ENCODE assay signal across 28 mouse cellular contexts in genomic region chr17:26958880-26959279, GRCm38 (mm10). TPM values are rescaled to one million over a fixed set of nuclear protein-coding genes. Genes with fewer than 3 reads are reported as not detected.
DNase-seq lines count a peak whose midpoint lies in the region; ATAC-seq lines count a peak whose summit lies in the region.
"Had no signal": no experiment of that assay in that cellular context is flagged by ENCODE, and none has a peak within 500 bp of the region (broad histone marks: within the 10 kb centered on the region; RNA-seq: fewer than 3 reads in every experiment).

No protein-coding gene starts in this region.

- peak; percentile 73 for ATAC-seq in frontal cortex, adult (ENCODE audit: low TSS enrichment)
- no peak for ATAC-seq in liver, embryonic 15.5 days (ENCODE audit: insufficient read depth)
- ATAC-seq in midbrain, embryonic 11.5 days (ENCODE audit: low FRiP score) = no peak
- ATAC-seq: forebrain, postnatal 0 days; intestine, postnatal 0 days; lung, postnatal 0 days; midbrain, embryonic 13.5 days had no signal

- no peak for DNase-seq in frontal cortex, postnatal 14 days (ENCODE audit: low spot score in 2 of 2)
- peak; percentile 75 for DNase-seq in right cerebral cortex, adult 18-20 months
- DNase-seq in right cerebral cortex, postnatal 25 days = no peak
- DNase-seq in kidney, postnatal 36 days = no peak
- DNase-seq in midbrain, embryonic 11.5 days (ENCODE audit: low spot score, missing footprints) = no peak
- DNase-seq: adrenal gland, postnatal 14 days; cerebellum, adult 8-10 months; forebrain, postnatal 0 days; gastrocnemius, postnatal 14 days; kidney, adult 9 months; kidney, postnatal 10 days; lung, adult 18-20 months; lung, postnatal 4 days; retina, postnatal 1 day had no signal

- no peak overlapping the region for H3K4me3 ChIP-seq in liver, embryonic 15.5 days (replicated peaks)
- H3K4me3 ChIP-seq in midbrain, embryonic 11.5 days (ENCODE audit: low read depth, low read length) = no peak overlapping the region
- H3K4me3 ChIP-seq: embryonic facial prominence, embryonic 13.5 days; forebrain, embryonic 10.5 days; heart, embryonic 10.5 days; heart, embryonic 15.5 days; hindbrain, embryonic 12.5 days; limb, embryonic 13.5 days; megakaryocyte, embryonic 14.5 days; midbrain, embryonic 13.5 days; neural tube, embryonic 13.5 days; stomach, embryonic 15.5 days had no signal

- H3K27me3 ChIP-seq in liver, embryonic 15.5 days = peaks cover 2% of the 10 kb centered on the region; the same call in 1 of the 2 replicates
- no peaks in the 10 kb centered on the region for H3K27me3 ChIP-seq in midbrain, embryonic 11.5 days (ENCODE audit: control insufficient read depth, insufficient read depth, low read length)
- H3K27me3 ChIP-seq: embryonic facial prominence, embryonic 13.5 days; heart, embryonic 15.5 days; hindbrain, embryonic 12.5 days; limb, embryonic 13.5 days; midbrain, embryonic 13.5 days; neural tube, embryonic 13.5 days; stomach, embryonic 15.5 days had no signal

- 59% methylated on average over 5 of the region's 5 CpGs for WGBS in liver, embryonic 15.5 days (ENCODE audit: insufficient replicate concordance)
- WGBS in midbrain, embryonic 11.5 days = 69% methylated on average over 5 of the region's 5 CpGs

- no peaks in the 10 kb centered on the region for H3K9me3 ChIP-seq in liver, embryonic 15.5 days (replicated peaks)
- H3K9me3 ChIP-seq in midbrain, embryonic 11.5 days (ENCODE audit: control insufficient read depth, low read length) = no peaks in the 10 kb centered on the region
- H3K9me3 ChIP-seq: embryonic facial prominence, embryonic 13.5 days; forebrain, embryonic 10.5 days; heart, embryonic 10.5 days; heart, embryonic 15.5 days; hindbrain, embryonic 12.5 days; limb, embryonic 13.5 days; megakaryocyte, embryonic 14.5 days; midbrain, embryonic 13.5 days; neural tube, embryonic 13.5 days; stomach, embryonic 15.5 days had no signal

- no peaks in the 10 kb centered on the region for H3K36me3 ChIP-seq in liver, embryonic 15.5 days (replicated peaks)
- peaks cover 19% of the 10 kb centered on the region for H3K36me3 ChIP-seq in midbrain, embryonic 11.5 days (ENCODE audit: control insufficient read depth, insufficient read depth, low read length)

- H3K27ac ChIP-seq in liver, embryonic 15.5 days (replicated peaks) = peak overlapping the region; percentile 16; the same call in 1 of the 2 replicates
- no peak overlapping the region for H3K27ac ChIP-seq in midbrain, embryonic 11.5 days (ENCODE audit: low read depth, low read length)
- H3K27ac ChIP-seq: embryonic facial prominence, embryonic 13.5 days; forebrain, embryonic 10.5 days; heart, embryonic 10.5 days; heart, embryonic 15.5 days; hindbrain, embryonic 12.5 days; limb, embryonic 13.5 days; midbrain, embryonic 13.5 days; neural tube, embryonic 13.5 days; stomach, embryonic 15.5 days had no signal

- H3K4me1 ChIP-seq in liver, embryonic 15.5 days (replicated peaks) = peaks cover 54% of the 10 kb centered on the region
- peaks cover 2% of the 10 kb centered on the region; the same call in 1 of the 2 replicates for H3K4me1 ChIP-seq in midbrain, embryonic 11.5 days (ENCODE audit: control insufficient read depth, insufficient read depth, low read length)

- no peak overlapping the region for H3K9ac ChIP-seq in liver, embryonic 15.5 days
- no peak overlapping the region for H3K9ac ChIP-seq in midbrain, embryonic 11.5 days (ENCODE audit: low read length)
- H3K9ac ChIP-seq: embryonic facial prominence, embryonic 13.5 days; forebrain, postnatal 0 days; heart, embryonic 15.5 days; hindbrain, embryonic 12.5 days; limb, embryonic 13.5 days; midbrain, embryonic 13.5 days; neural tube, embryonic 13.5 days; stomach, embryonic 15.5 days had no signal

- H3K4me2 ChIP-seq in liver, embryonic 15.5 days = no peak overlapping the region
- H3K4me2 ChIP-seq in midbrain, embryonic 11.5 days = no peak overlapping the region
- H3K4me2 ChIP-seq: embryonic facial prominence, embryonic 13.5 days; heart, embryonic 15.5 days; hindbrain, embryonic 12.5 days; limb, embryonic 13.5 days; midbrain, embryonic 13.5 days; neural tube, embryonic 13.5 days; stomach, embryonic 15.5 days had no signal

RNA-seq across cellular contexts. Expression of gene Zbtb9, which starts 14.1 kb away (rescaled TPM):
- 5.0 and 5.8 TPM in 2 replicates for polyA plus RNA-seq in liver, embryonic 15.5 days (2015; fragmentation: Nextera tagmentation; extraction: Ambion mirVana)
- polyA plus RNA-seq in midbrain, embryonic 11.5 days (2014; fragmentation: Nextera tagmentation; extraction: Ambion mirVana) = 13.4 and 13.6 TPM in 2 replicates

RNA-seq across cellular contexts. Expression of gene Syngap1, which starts 17.8 kb away (rescaled TPM):
- polyA plus RNA-seq in liver, embryonic 15.5 days (2015; fragmentation: Nextera tagmentation; extraction: Ambion mirVana) = 0.21 and 0.28 TPM in 2 replicates
- polyA plus RNA-seq in midbrain, embryonic 11.5 days (2014; fragmentation: Nextera tagmentation; extraction: Ambion mirVana) = 1.8 and 2.3 TPM in 2 replicates

RNA-seq across cellular contexts. Expression of gene Cuta, which starts 19.5 kb away (rescaled TPM):
- polyA plus RNA-seq in liver, embryonic 15.5 days (2015; fragmentation: Nextera tagmentation; extraction: Ambion mirVana) = 85.9 and 86.7 TPM in 2 replicates
- polyA plus RNA-seq in midbrain, embryonic 11.5 days (2014; fragmentation: Nextera tagmentation; extraction: Ambion mirVana) = 146 and 157 TPM in 2 replicates

RNA-seq across cellular contexts. Expression of gene Phf1, which starts 26.0 kb away (rescaled TPM):
- 1.8 and 2.6 TPM in 2 replicates for polyA plus RNA-seq in liver, embryonic 15.5 days (2015; fragmentation: Nextera tagmentation; extraction: Ambion mirVana)
- 3.6 and 3.7 TPM in 2 replicates for polyA plus RNA-seq in midbrain, embryonic 11.5 days (2014; fragmentation: Nextera tagmentation; extraction: Ambion mirVana)

RNA-seq across cellular contexts. Expression of gene Kifc5b, which starts 42.0 kb away (rescaled TPM):
- 5.2 and 5.9 TPM in 2 replicates for polyA plus RNA-seq in liver, embryonic 15.5 days (2015; fragmentation: Nextera tagmentation; extraction: Ambion mirVana)
- polyA plus RNA-seq in midbrain, embryonic 11.5 days (2014; fragmentation: Nextera tagmentation; extraction: Ambion mirVana) = 3.8 and 6.4 TPM in 2 replicates
